Mouse (Mus musculus) neural tube, embryonic 15.5 days (tissue): ENCODE measurements around the gene BC048403. TPM values are rescaled to one million over a fixed set of nuclear protein-coding genes. Genes with fewer than 3 reads are reported as not detected.
"Not testable (repeated sequence)": the region's sequence is repeated elsewhere in the genome, so short reads cannot be mapped to it uniquely, and the experiment has no call there.

Experiments used
- ATAC-seq: fragments of 200-750 bp; cut with Nextera tagmentation; 2 replicates; pipeline ENCODE4 v1.8.0; 2017; ENCODE audit warnings: mild to moderate bottlenecking, moderate TSS enrichment, moderate library complexity; ENCODE audit not compliant: low FRiP score
- H3K27ac ChIP-seq: fragments of 300-500 bp; sonication (generic); replicated peaks from 2 replicates; pipeline ENCODE4 v1.5.1; 2015; ENCODE audit warnings: mild to moderate bottlenecking, inconsistent platforms
- H3K27me3 ChIP-seq: fragments of 300-500 bp; sonication (generic); replicated peaks from 2 replicates; pipeline ENCODE4 v1.6.1; 2015; ENCODE audit warnings: inconsistent platforms
- H3K36me3 ChIP-seq: fragments of 300-500 bp; sonication (generic); 2 replicates; pipeline ENCODE4 v1.6.1; 2015; ENCODE audit warnings: inconsistent platforms
- H3K4me1 ChIP-seq: fragments of 300-500 bp; sonication (generic); 2 replicates; pipeline ENCODE4 v1.6.1; 2015; ENCODE audit warnings: inconsistent platforms
- H3K4me2 ChIP-seq: fragments of 300-500 bp; sonication (generic); 2 replicates; pipeline ENCODE4 v1.6.1; 2015; ENCODE audit warnings: inconsistent platforms, mild to moderate bottlenecking, moderate library complexity
- H3K4me3 ChIP-seq: fragments of 300-500 bp; sonication (generic); replicated peaks from 2 replicates; pipeline ENCODE4 v1.5.1; 2015; ENCODE audit warnings: mild to moderate bottlenecking, inconsistent platforms
- H3K9ac ChIP-seq: fragments of 300-500 bp; sonication (generic); replicated peaks from 2 replicates; pipeline ENCODE4 v1.6.1; 2015; ENCODE audit warnings: mild to moderate bottlenecking, inconsistent platforms
- H3K9me3 ChIP-seq: fragments of 300-500 bp; sonication (generic); replicated peaks from 2 replicates; pipeline ENCODE4 v1.6.1; 2016; ENCODE audit warnings: inconsistent platforms
- WGBS: fragments of 180-500 bp; shearing (Covaris S2); methylation state at CpG from one replicate; pipeline ENCODE4 v1.1.7; 2015; ENCODE audit warnings: mixed read lengths; 5-methylcytosine and 5-hydroxymethylcytosine counted together
- polyA plus RNA-seq: library from polyadenylated mRNA; unstranded; fragments of >200 nt; fragmentation: Nextera tagmentation; extraction: Ambion mirVana; gene quantifications from 2 replicates; pipeline ENCODE4 v1.2.1, GENCODE M21; 2015

BC048403 gene
- polyA plus RNA-seq, 1 experiment from 2014 or later = 2.8 TPM

DNA sequence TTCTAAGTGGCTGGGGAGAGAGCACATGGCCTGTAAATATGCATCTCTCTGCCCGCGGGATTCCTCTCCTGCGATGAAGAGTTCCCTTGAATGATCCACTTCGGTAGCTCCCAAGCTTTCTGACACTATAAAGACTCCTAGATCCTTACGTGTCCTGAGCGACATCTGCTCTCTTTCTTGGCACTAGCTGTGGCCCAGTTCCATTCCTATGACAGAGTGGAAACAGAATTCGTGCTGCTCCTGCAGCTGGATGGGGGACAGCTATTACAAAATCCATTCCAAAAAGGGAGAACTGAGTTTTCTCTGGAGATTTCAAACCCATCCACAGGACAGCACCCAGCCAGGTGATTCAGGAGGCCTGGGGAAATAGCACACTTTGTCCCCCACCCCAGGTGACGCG is 22.4 kb downstream of the BC048403 start:
- 82% methylated on average over 9 of the region's 9 CpGs for WGBS
- H3K36me3 ChIP-seq = no peaks in the 10 kb centered on the region
- H3K9ac ChIP-seq = no peak overlapping the region
- H3K27ac ChIP-seq = no peak overlapping the region
- no peak overlapping the region for H3K4me3 ChIP-seq
- H3K4me1 ChIP-seq = peaks cover 8% of the 10 kb centered on the region; the same call in 1 of the 2 replicates
- no peak for ATAC-seq
- no peak overlapping the region for H3K4me2 ChIP-seq
- H3K27me3 ChIP-seq = no peaks in the 10 kb centered on the region
- no peaks in the 10 kb centered on the region for H3K9me3 ChIP-seq

DNA sequence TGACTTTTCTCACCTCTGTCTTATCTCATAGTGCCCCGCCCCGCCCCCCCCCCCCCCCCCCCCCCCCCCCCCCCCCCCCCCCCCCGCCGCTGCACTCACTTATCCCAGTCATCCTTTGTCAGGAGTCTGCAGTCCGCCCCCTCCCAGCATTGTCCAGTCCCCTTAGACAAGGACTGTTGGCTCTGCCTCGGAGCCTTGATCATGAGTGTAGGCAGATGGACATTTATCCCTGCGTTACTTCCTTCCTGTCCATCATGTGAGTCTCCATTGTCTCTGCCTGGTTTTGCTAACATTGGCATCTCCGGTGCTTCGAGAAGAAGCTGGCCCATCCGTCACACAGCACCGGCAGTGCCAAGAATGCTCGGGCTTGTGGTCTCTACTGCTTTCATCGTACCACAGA is 23.5 kb downstream of the BC048403 start:
- ATAC-seq = no peak

DNA sequence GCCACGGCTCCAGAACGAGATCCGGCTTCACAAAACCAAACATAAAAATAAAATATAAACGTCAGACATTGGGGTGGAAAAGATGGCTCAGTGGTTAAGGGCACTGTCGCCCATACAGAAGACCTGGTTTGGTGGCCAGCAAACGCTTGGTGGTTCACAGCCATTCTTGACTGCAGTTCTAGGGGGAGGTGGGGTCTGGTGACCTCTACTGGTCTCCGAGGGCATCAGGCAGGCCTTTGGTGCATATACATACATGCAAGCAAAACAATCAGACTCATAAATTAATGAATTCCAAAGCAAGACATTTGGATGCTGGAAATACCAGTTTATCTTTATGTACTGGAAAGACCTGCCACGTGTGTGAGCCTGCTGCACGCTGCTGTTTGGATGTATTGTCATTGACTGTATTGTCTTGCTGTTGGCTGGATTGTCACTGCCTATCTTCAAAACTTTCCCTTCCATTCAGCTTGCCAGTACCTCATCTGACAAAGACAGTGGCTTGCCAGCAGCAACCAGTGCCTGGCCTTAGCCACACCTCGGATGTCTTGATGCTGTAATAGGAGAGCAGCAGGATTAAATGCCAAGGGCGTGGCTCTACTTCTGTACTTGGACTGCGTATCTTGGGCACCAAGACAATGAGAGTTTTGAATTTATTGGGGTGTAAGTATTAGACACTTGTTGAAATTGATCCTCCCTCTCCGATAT is 24.9 kb downstream of the BC048403 start:
- H3K4me1 ChIP-seq = peaks cover 8% of the 10 kb centered on the region; the same call in 1 of the 2 replicates
- no peak overlapping the region for H3K9ac ChIP-seq
- H3K4me2 ChIP-seq = no peak overlapping the region
- H3K27ac ChIP-seq = peak overlapping the region; percentile 34; the same call in 1 of the 2 replicates
- WGBS = 81% methylated on average over 13 of the region's 13 CpGs
- no peak; the same call in 1 of the 2 replicates for ATAC-seq
- H3K9me3 ChIP-seq = no peaks in the 10 kb centered on the region
- H3K4me3 ChIP-seq = no peak overlapping the region
- H3K27me3 ChIP-seq = no peaks in the 10 kb centered on the region
- H3K36me3 ChIP-seq = no peaks in the 10 kb centered on the region

More for the DNA sequence above, 23.5 kb downstream of the BC048403 start:
- Histone ChIP-seq H3K36me3 (no peaks in the 10 kb centered on the region), H3K4me3 (no peak overlapping the region), H3K4me2 (no peak overlapping the region), H3K9ac (no peak overlapping the region), H3K9me3 (no peaks in the 10 kb centered on the region), H3K4me1 (peaks cover 8% of the 10 kb centered on the region; the same call in 1 of the 2 replicates), H3K27ac (no peak overlapping the region), H3K27me3 (no peaks in the 10 kb centered on the region)
- 81% methylated on average over 9 of the region's 13 CpGs for WGBS

DNA sequence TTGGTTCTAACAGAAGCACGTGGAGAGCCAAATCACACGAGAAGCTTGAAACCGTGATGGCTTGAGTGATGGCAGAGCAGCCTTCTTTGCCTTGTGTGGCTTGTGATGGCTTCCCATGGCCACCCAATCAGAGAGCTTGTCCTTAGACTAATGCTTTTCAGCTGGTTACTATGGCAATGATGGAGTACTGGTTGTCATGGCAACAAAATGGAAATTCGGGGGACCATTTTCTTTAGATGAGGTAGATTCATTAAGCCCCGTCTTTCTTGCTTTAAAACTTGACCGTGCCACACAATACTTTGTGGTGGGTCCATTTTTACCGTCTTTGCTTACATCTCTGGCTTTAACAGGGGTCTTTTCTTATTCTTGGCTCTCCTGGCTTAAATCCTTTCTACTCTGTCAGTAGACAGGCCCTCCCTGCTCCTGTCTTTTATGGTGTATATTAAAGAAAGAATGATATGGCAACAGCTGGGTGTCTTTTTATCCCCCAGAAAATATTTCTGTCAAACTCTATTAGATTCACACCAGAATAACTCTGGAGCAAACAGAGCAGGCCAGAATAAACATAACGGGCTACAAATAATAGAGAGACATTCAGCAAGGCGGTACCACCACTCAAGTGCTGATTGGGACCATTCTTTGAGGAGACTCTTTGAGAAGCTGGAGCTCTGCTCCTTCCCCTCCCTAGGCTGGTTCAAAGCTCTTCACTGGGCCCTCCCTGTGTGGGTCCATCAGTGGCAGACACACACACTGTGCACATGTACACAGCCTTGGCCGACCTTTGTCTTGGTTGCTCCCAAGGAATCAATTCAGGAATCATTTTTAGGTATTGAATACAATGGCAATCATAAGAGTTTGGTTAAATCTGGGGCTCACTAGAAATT is 25.7 kb downstream of the BC048403 start:
- ATAC-seq = peak; percentile 92
- no peaks in the 10 kb centered on the region for H3K27me3 ChIP-seq
- no peak overlapping the region for H3K4me2 ChIP-seq
- H3K4me3 ChIP-seq = no peak overlapping the region
- no peak overlapping the region for H3K9ac ChIP-seq
- WGBS = 35% methylated on average over 10 of the region's 10 CpGs
- peak overlapping the region; percentile 34 for H3K27ac ChIP-seq
- H3K9me3 ChIP-seq = no peaks in the 10 kb centered on the region
- H3K36me3 ChIP-seq = no peaks in the 10 kb centered on the region
- peaks cover 8% of the 10 kb centered on the region; the same call in 1 of the 2 replicates for H3K4me1 ChIP-seq

DNA sequence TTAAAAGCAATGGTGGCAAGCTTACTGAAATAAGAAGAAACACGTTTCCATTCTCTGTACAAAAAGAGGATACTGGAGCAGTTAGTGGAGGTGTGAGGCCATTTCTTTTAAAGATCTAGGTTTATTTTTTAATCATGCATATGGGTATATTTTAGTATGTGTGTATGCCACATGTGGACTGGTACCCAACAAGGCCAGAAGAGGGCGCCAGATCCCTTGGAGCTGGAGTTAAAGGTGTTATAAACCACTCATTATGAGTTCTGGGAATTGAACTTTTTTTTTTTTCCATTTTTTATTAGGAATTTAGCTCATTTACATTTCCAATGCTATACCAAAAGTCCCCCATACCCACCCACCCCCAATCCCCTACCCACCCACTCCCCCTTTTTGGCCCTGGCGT is 27.6 kb downstream of the BC048403 start:
- not testable (repeated sequence) for H3K4me2 ChIP-seq, H3K4me1 ChIP-seq, H3K27me3 ChIP-seq, ATAC-seq, H3K9me3 ChIP-seq, H3K27ac ChIP-seq, H3K36me3 ChIP-seq, H3K9ac ChIP-seq, H3K4me3 ChIP-seq
- 84% methylated on average over 3 of the region's 3 CpGs for WGBS

DNA sequence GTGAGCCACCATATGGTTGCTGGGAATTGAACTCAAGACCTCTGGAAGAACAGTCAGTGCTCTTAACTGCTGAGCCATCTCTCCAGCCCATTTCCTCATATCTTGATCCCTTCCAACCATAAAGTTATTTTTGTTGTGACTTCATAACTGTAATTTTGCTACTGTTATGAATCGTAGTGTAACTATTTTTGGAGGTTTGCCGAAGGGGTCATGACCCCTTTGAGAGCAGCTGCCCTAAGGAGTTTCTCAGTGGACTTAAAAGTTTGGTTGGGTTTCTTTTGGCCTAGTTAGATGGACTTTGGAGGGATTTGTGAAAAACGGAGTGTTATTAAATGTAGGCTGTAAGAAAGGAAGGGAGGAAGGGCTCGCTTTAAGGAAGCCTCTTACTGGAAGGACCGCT is 30.0 kb downstream of the BC048403 start:
- WGBS = 93% methylated on average over 5 of the region's 5 CpGs
- ATAC-seq = no peak
- Histone ChIP-seq H3K4me2 (no peak overlapping the region), H3K4me1 (peaks cover 8% of the 10 kb centered on the region; the same call in 1 of the 2 replicates), H3K27ac (no peak overlapping the region), H3K27me3 (no peaks in the 10 kb centered on the region), H3K36me3 (no peaks in the 10 kb centered on the region), H3K9me3 (no peaks in the 10 kb centered on the region), H3K4me3 (no peak overlapping the region), H3K9ac (no peak overlapping the region)

DNA sequence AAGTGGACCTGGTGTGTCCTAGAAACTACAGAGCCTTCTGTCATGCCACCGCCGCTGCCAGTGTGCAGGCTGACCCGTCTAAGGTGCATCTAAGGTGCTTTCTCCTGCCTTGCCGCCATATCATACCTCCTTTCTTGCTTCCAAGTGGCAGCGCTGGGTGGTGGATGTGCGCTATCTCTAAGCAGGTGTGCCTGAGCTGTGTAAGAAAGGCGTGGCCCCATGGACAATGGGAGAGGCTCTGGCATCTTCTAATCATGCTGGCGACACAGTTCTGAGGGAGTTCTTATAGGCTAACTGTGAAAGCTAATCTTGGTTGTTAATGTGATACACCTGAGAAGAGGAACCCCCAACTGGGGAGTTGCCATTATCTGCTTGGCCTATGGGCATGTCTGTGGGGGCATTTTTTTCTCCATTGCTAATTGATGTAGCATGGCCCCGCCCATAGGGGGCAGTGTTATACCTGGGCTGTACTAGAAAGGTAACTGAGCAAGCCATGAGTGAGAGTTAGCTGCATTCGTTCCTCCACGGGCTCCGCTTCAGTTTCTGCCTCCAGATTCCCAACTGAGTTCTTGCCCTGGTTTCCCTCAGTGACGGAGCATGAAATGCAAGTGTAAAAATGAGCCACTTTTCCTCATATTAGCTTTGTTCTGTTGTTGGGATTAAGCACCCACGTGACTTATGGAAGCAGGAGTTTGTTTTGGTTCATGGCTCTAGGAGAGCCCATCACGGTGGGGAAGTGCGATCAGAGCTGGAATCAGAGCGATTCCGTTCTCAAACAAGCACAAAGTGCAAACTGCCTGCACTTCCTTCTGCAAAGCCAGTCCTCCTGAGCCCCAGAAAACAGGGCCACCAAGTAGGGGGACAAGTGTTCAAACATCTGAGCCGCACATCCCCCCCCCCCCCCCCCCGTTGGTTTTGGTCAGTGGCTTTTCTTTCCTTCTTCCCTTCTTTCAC is 31.2 kb downstream of the BC048403 start:
- ATAC-seq = no peak
- no peaks in the 10 kb centered on the region for H3K36me3 ChIP-seq
- 54% methylated on average over 20 of the region's 20 CpGs for WGBS
- no peaks in the 10 kb centered on the region for H3K9me3 ChIP-seq
- H3K4me3 ChIP-seq = no peak overlapping the region
- peak overlapping the region; percentile 27; the same call in 1 of the 2 replicates for H3K4me2 ChIP-seq
- no peak overlapping the region for H3K9ac ChIP-seq
- no peaks in the 10 kb centered on the region; the same call in 1 of the 2 replicates for H3K4me1 ChIP-seq
- no peak overlapping the region for H3K27ac ChIP-seq
- no peaks in the 10 kb centered on the region for H3K27me3 ChIP-seq

DNA sequence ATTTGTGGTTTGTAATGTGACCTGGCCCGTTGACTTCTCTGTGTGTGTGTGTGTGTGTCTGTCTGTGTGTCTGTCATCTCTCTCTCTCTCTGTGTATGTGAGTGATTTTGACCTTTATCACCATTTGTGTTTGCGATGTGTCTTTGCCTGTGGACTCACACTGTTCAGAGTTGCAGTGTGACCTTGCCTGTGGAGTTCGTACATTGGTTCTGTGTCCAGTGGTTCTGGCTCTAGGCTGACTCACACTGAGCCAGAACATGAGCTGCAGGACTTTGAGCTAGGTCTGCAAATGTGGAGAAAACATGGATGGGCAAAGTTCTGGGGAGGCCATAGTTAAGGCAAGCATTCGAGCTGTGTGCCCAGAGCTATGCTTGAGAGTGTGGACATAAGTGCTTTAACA is 34.1 kb downstream of the BC048403 start:
- ATAC-seq = no peak
- Histone ChIP-seq H3K36me3 (no peaks in the 10 kb centered on the region), H3K4me2 (no peak overlapping the region), H3K9ac (no peak overlapping the region), H3K4me3 (no peak overlapping the region), H3K4me1 (no peaks in the 10 kb centered on the region), H3K27ac (no peak overlapping the region), H3K27me3 (no peaks in the 10 kb centered on the region), H3K9me3 (no peaks in the 10 kb centered on the region)
- WGBS = 81% methylated on average over 4 of the region's 4 CpGs

DNA sequence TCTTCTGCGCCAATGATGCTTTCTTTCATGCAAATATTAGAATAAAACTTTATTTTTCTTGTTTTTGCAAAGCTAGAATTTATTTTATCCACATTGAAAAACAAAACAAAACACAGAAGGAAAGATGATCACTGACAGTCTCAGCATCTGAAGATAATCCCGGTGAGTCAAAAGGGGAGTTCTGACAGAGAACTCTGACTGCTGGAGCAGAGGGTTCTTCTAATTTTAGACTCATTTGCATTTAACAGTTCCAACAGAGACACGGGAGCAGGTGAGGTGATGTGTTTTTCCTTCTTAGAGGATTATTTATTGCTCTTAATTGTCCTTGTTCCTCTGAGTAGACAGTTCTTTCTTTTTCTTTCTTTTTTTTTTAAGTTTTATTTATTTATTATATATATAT is 36.3 kb downstream of the BC048403 start:
- H3K4me3 ChIP-seq = no peak overlapping the region

DNA sequence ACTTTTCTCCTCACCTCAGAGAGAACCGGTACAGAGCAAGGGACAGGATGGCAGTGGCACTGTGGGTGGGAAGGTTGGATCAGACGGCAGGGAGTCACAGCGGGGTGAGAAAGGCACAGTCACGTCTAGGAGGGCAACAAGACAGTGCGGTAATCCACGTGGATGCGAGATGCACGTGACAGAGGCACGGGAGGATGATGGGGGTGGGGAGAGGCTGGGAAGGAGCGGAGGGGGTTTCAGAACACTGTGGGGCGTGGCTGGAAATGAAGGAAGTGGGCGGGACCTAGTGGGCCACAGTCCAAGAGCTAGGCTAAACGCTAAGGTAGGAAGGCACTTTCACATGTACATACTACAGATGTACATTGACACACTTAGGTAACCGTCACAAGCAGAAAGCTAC is 41.4 kb downstream of the BC048403 start:
- H3K27me3 ChIP-seq = no peaks in the 10 kb centered on the region
- peaks cover 34% of the 10 kb centered on the region for H3K36me3 ChIP-seq
- H3K9me3 ChIP-seq = no peaks in the 10 kb centered on the region
- H3K4me3 ChIP-seq = no peak overlapping the region
- ATAC-seq = no peak; the same call in 1 of the 2 replicates
- H3K9ac ChIP-seq = no peak overlapping the region
- H3K4me2 ChIP-seq = no peak overlapping the region
- 49% methylated on average over 14 of the region's 14 CpGs for WGBS
- H3K27ac ChIP-seq = no peak overlapping the region
- no peaks in the 10 kb centered on the region for H3K4me1 ChIP-seq

More for the DNA sequence above, 36.3 kb downstream of the BC048403 start:
- Histone ChIP-seq H3K4me1 (no peaks in the 10 kb centered on the region), H3K36me3 (no peaks in the 10 kb centered on the region), H3K9me3 (no peaks in the 10 kb centered on the region), H3K27ac (no peak overlapping the region), H3K9ac (no peak overlapping the region), H3K27me3 (no peaks in the 10 kb centered on the region), H3K4me2 (no peak overlapping the region)
- WGBS = 59% methylated on average over 3 of the region's 3 CpGs
- ATAC-seq = no peak

DNA sequence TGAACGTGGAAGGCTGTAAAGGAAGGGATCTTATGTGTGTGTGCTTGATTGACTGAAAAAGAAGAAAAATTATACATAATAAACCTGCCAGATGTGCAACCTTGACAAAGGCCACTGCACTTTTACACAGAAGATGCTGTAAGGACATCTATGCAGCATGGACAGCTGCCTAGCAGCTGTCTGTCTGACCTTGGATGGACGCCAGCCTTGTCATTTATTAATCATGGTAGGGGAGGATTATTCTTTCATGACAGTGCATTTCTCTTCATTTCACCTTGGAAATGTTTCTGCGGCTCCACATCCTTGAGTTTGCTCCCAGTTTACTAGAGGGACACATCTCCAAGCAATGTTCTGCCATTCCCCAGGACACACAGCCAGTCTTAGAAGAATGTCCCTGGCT is 48.8 kb downstream of the BC048403 start:
- Histone ChIP-seq H3K4me2 (no peak overlapping the region), H3K4me3 (no peak overlapping the region), H3K9me3 (no peaks in the 10 kb centered on the region), H3K4me1 (no peaks in the 10 kb centered on the region), H3K9ac (no peak overlapping the region), H3K27me3 (no peaks in the 10 kb centered on the region), H3K27ac (no peak overlapping the region), H3K36me3 (peaks cover 58% of the 10 kb centered on the region)
- WGBS = 88% methylated on average over 3 of the region's 3 CpGs
- ATAC-seq = no peak
